ENCODE assay signal across 9 mouse cellular contexts in genomic region chr16:37963331-37964281, GRCm38 (mm10). TPM values are rescaled to one million over a fixed set of nuclear protein-coding genes. Genes with fewer than 3 reads are reported as not detected.
A peak's percentile ranks its signal among the peaks of the same experiment; 100 is the strongest.
DNase-seq lines count a peak whose midpoint lies in the region; ATAC-seq lines count a peak whose summit lies in the region.
"Had no signal": no experiment of that assay in that cellular context is flagged by ENCODE, and none has a peak within 500 bp of the region (broad histone marks: within the 10 kb centered on the region; RNA-seq: fewer than 3 reads in every experiment).

No protein-coding gene starts in this region.

- H3K4me2 ChIP-seq in intestine, embryonic 14.5 days (ENCODE audit: low read length), result peak overlapping the region; percentile 20
- H3K4me2 ChIP-seq in midbrain, embryonic 12.5 days (replicated peaks), result peak overlapping the region; percentile 22

- WGBS in intestine, embryonic 14.5 days, result 10% methylated on average over 15 of the region's 15 CpGs
- 35% methylated on average over 14 of the region's 15 CpGs for WGBS in midbrain, embryonic 12.5 days

- no peaks in the 10 kb centered on the region for H3K36me3 ChIP-seq in intestine, embryonic 14.5 days (ENCODE audit: control insufficient read depth, insufficient read depth, low read length)
- no peaks in the 10 kb centered on the region for H3K36me3 ChIP-seq in midbrain, embryonic 12.5 days

- no peaks in the 10 kb centered on the region for H3K27me3 ChIP-seq in intestine, embryonic 14.5 days (replicated peaks; ENCODE audit: control insufficient read depth, insufficient read depth, low read length)
- no peaks in the 10 kb centered on the region for H3K27me3 ChIP-seq in midbrain, embryonic 12.5 days

- H3K27ac ChIP-seq in intestine, embryonic 14.5 days (ENCODE audit: low read depth), result peak overlapping the region; percentile 36; the same call in 1 of the 2 replicates
- peak overlapping the region; percentile 79 for H3K27ac ChIP-seq in midbrain, embryonic 12.5 days (replicated peaks)

- DNase-seq in adrenal gland, adult 2 months, result peak; percentile 28
- DNase-seq in adrenal gland, adult 8-10 months, result no peak
- DNase-seq in embryo, embryonic 10 days (ENCODE audit: low spot score), result peak; percentile 73
- DNase-seq in intestine, embryonic 14.5 days (ENCODE audit: low spot score), result peak; percentile 64
- peak; percentile 74 for DNase-seq in thymus, postnatal 4 days
- DNase-seq in layer of hippocampus, adult 11-12 months (ENCODE audit: low spot score), result no peak
- no peak for DNase-seq in layer of hippocampus, adult 18-20 months (ENCODE audit: low spot score in 2 of 2)

- no peak for ATAC-seq in intestine, embryonic 14.5 days (replicated peaks; ENCODE audit: low FRiP score, low TSS enrichment, low read depth)
- peak; percentile 78 for ATAC-seq in midbrain, embryonic 12.5 days (ENCODE audit: low FRiP score, low read depth)

- H3K4me1 ChIP-seq in intestine, embryonic 14.5 days (replicated peaks; ENCODE audit: control insufficient read depth, insufficient read depth, low read length), result peaks cover 20% of the 10 kb centered on the region; the same call in 1 of the 2 replicates
- H3K4me1 ChIP-seq in midbrain, embryonic 12.5 days, result peaks cover 21% of the 10 kb centered on the region

- H3K9me3 ChIP-seq in intestine, embryonic 14.5 days (ENCODE audit: control insufficient read depth, low read length), result no peaks in the 10 kb centered on the region
- no peaks in the 10 kb centered on the region for H3K9me3 ChIP-seq in midbrain, embryonic 12.5 days

- no peak overlapping the region for H3K4me3 ChIP-seq in intestine, embryonic 14.5 days (ENCODE audit: low read depth, low read length)
- no peak overlapping the region for H3K4me3 ChIP-seq in midbrain, embryonic 12.5 days

- H3K9ac ChIP-seq in intestine, embryonic 14.5 days (ENCODE audit: low read length), result no peak overlapping the region
- H3K9ac ChIP-seq in midbrain, embryonic 12.5 days (replicated peaks), result 0 out of 2 replicates have a peak overlapping the region, but pooled peaks have one; percentile 21

RNA-seq across cellular contexts. Expression of gene Gpr156, which starts 47.3 kb away (rescaled TPM):
- under 1 TPM in 1 of 2 experiments, not detected in 1; 0.07 TPM for total RNA-seq in adrenal gland, adult 2 months (2021)
- polyA plus RNA-seq in adrenal gland, adult 2 months (2012; rRNA removed), result 0.04 TPM in 2 replicates
- total RNA-seq in adrenal gland, adult 8-10 months (2022), result under 1 TPM; 0.09 to 0.65 (median 0.29) TPM
- polyA plus RNA-seq in intestine, embryonic 14.5 days (2014; fragmentation: Nextera tagmentation; extraction: Ambion mirVana), result 0.42 and 0.61 TPM in 2 replicates
- polyA plus RNA-seq in midbrain, embryonic 12.5 days (2016; fragmentation: Nextera tagmentation; extraction: Ambion mirVana), result 6.8 and 7.7 TPM in 2 replicates
- under 1 TPM; 0.45 to 0.76 TPM for total RNA-seq in layer of hippocampus, adult 18-20 months (2021)
- total RNA-seq: neutrophil, adult 5-6 weeks had no signal

Comparison
In these comparisons a context has a peak if more than half of its experiments do, and no peak if none do; other contexts are left out.
1. DNase-seq: peak in adrenal gland, adult 2 months (single experiment), embryo, embryonic 10 days (single experiment), intestine, embryonic 14.5 days (single experiment) and thymus, postnatal 4 days (single experiment); none in adrenal gland, adult 8-10 months (single experiment), layer of hippocampus, adult 11-12 months (single experiment) and layer of hippocampus, adult 18-20 months (0 of 2).